Mouse (Mus musculus) brain, embryonic 14.5 days (tissue): ENCODE results near the gene Rufy1.

ENCODE experiments used
- CTCF ChIP-seq: fragments of 200-500 bp; IDR thresholded peaks from 2 replicates; pipeline ENCODE4 v1.5.1; 2012; ENCODE audit warnings: inconsistent platforms, mild to moderate bottlenecking, moderate library complexity, borderline replicate concordance; ENCODE audit not compliant: insufficient read depth, insufficient read length; ENCODE audit errors: extremely low read depth
- POLR2A ChIP-seq: fragments of 200-500 bp; IDR thresholded peaks from 2 replicates; pipeline ENCODE4 v1.6.1; 2012; ENCODE audit warnings: mild to moderate bottlenecking, inconsistent platforms, borderline replicate concordance; ENCODE audit not compliant: poor library complexity, insufficient read depth, insufficient read length, severe bottlenecking; ENCODE audit errors: extremely low read depth

DNA sequence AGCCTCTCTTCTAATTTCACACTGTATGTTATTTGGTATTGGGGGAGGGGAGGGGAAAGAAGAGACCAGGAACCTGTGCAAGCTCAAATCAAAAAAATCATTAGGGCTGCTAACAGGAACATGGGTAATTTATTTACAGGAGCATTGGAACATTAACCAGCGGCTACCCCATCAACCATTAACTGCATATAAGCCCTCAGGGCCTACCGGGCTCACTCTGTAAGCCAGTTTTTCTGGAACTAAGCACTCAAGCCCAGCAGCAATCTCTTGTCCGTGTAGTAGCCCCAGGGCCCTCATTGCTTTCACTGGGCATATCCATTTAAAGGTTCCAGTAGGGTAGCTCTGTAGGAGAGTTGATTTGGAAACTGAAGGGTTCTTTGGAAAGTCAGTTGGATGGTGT is 76.1 kb downstream of the Rufy1 start:
- TF ChIP-seq POLR2A (no peak), CTCF (no peak)
